Mouse (Mus musculus): ENCODE results near the gene Gp1ba.
A peak's percentile ranks its signal among the peaks of the same experiment; 100 is the strongest.

Gene Gp1ba

GRCm38 (mm10) chr11:70652884-70653344 lies 14.0 kb downstream of the Gp1ba start:
- DNase-seq (ENCODE audit: low read depth, low spot score) = no peak

GRCm38 (mm10) chr11:70653345-70654197 lies 14.6 kb downstream of the Gp1ba start:
- peak; percentile 73 for DNase-seq (ENCODE audit: low read depth, low spot score)

GRCm38 (mm10) chr11:70654198-70654922 lies 15.4 kb downstream of the Gp1ba start, which contains the start of gene Pfn1:
TSS of gene Pfn1 (minus strand) at chr11:70654644.
- DNase-seq (ENCODE audit: low read depth, low spot score) = peak; percentile 72

GRCm38 (mm10) chr11:70654923-70655570 lies 16.1 kb downstream of the Gp1ba start:
- peak; percentile 77 for DNase-seq (ENCODE audit: low read depth, low spot score)

- DNase-seq (ENCODE audit: low read depth, low spot score) = peak; percentile 48
Measured at GRCm38 (mm10) chr11:70655571-70656455, 16.9 kb downstream of the Gp1ba start.

GRCm38 (mm10) chr11:70656456-70656927 lies 17.6 kb downstream of the Gp1ba start:
- peak; percentile 72 for DNase-seq (ENCODE audit: low read depth, low spot score)

GRCm38 (mm10) chr11:70656964-70657363 lies 18.0 kb downstream of the Gp1ba start, which contains the start of gene Eno3:
TSS of gene Eno3 (plus strand) at chr11:70657202.
- no peak for DNase-seq (ENCODE audit: low read depth, low spot score)

- DNase-seq (ENCODE audit: low read depth, low spot score) = no peak
Measured at GRCm38 (mm10) chr11:70657573-70657972, 18.7 kb downstream of the Gp1ba start.

GRCm38 (mm10) chr11:70657991-70658390 lies 19.1 kb downstream of the Gp1ba start:
- no peak for DNase-seq (ENCODE audit: low read depth, low spot score)

GRCm38 (mm10) chr11:70658521-70658920 lies 19.6 kb downstream of the Gp1ba start:
- no peak for DNase-seq (ENCODE audit: low read depth, low spot score)

GRCm38 (mm10) chr11:70658942-70659341 lies 20.0 kb downstream of the Gp1ba start:
- no peak for DNase-seq (ENCODE audit: low read depth, low spot score)

- DNase-seq (ENCODE audit: low read depth, low spot score) = no peak
Measured at GRCm38 (mm10) chr11:70660571-70660970, 21.6 kb downstream of the Gp1ba start.

GRCm38 (mm10) chr11:70663101-70663500 lies 24.2 kb downstream of the Gp1ba start:
- DNase-seq (ENCODE audit: low read depth, low spot score) = no peak

- no peak for DNase-seq (ENCODE audit: low read depth, low spot score)
Measured at GRCm38 (mm10) chr11:70663957-70664356, 25.0 kb downstream of the Gp1ba start.

- no peak for DNase-seq (ENCODE audit: low read depth, low spot score)
Measured at GRCm38 (mm10) chr11:70664741-70665140, 25.8 kb downstream of the Gp1ba start.

- no peak for DNase-seq (ENCODE audit: low read depth, low spot score)
Measured at GRCm38 (mm10) chr11:70666687-70667086, 27.8 kb downstream of the Gp1ba start.

GRCm38 (mm10) chr11:70667271-70668150 lies 28.6 kb downstream of the Gp1ba start:
- peak; percentile 64 for DNase-seq (ENCODE audit: low read depth, low spot score)

GRCm38 (mm10) chr11:70668335-70668770 lies 29.4 kb downstream of the Gp1ba start:
- no peak for DNase-seq (ENCODE audit: low read depth, low spot score)

GRCm38 (mm10) chr11:70668771-70669505 lies 30.0 kb downstream of the Gp1ba start, which contains the start of gene Spag7:
TSS of gene Spag7 (minus strand) at chr11:70669416.
- peak; percentile 99 for DNase-seq (ENCODE audit: low read depth, low spot score)
